Mouse (Mus musculus) lung, postnatal 0 days (tissue): ENCODE measurements around the gene Csn3.

ENCODE experiments used
- CTCF ChIP-seq: IDR thresholded peaks from 2 replicates; pipeline ENCODE4 v1.5.1; 2016; ENCODE audit warnings: antibody characterized with exemption, mild to moderate bottlenecking
- EP300 ChIP-seq: IDR thresholded peaks from 2 replicates; pipeline ENCODE4 v1.6.1; 2016; ENCODE audit warnings: antibody characterized with exemption, mild to moderate bottlenecking, control low read depth

DNA sequence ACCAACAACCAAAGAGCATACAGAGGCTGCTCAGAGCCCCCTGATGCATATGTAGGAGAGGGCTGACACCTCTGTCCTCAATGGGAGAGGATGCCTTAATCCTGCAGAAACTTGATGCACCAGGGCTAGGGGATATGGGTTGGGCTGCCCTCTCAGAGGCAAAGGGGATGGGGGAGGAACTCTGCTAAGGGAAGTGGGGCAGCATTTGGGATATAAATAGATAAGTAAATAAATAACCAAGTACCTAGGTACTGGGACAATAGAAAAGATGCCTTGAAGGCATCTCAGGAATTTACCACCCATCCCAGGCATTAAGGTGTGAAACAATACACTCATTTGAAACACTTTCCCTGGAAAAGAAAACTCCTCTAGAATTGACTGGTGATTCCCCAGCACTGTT is 26.5 kb downstream of the Csn3 start:
- TF ChIP-seq CTCF (no peak), EP300 (no peak)
